Mouse (Mus musculus) skeletal muscle tissue, adult 2 months (tissue): ENCODE data around the gene Gm10799.
"Not testable (repeated sequence)": the region's sequence is repeated elsewhere in the genome, so short reads cannot be mapped to it uniquely, and the experiment has no call there.

Source experiments
- DNase-seq: peaks from one replicate; pipeline ENCODE4 v3.0.0-alpha.2; 2012; ENCODE audit warnings: low read depth, low spot score

The Gm10799 gene

DNA sequence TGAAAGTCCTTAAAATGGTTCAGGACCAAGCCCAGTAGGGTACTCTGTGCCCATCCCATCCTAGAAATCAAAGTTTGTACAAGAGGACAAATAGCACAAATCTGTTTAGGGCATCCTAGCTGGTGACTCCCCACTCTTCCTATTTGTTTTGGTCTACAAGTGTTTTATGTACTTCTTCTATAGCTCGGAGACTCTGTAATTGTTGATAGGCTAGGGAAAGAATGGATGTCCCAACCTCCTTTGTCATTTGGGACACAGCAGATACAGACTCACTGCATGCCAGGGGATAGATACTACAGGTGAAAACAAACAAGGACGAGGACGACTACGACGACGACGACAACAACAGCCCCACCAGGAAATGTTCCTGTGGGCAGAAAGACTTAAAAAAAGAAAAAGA lies at the start of gene Gm10799:
Gene Gm10799 (minus strand): TSS at position 101 of the 400 bp plus-strand sequence.
- DNase-seq = not testable (repeated sequence)

DNA sequence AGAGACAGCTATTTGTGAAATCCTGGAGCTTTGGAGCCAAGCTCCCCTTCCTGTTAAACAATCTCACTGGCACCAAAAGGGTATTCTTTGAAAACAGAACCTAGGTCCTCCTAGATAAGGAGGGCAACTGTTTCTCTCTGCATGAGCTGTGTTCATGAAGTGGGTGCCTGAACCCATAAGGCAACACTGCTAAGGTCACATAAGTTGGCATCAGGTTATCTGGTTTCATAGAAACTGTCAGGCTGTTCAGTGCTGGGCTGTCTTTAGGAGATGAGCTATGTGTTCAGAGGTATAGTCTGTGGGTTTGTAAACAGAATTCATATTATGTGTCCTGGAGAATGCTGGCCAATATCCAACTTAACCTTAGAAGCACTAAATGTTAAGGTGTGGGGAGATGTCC lies 48.8 kb upstream of the Gm10799 start:
- DNase-seq = not testable (repeated sequence)

DNA sequence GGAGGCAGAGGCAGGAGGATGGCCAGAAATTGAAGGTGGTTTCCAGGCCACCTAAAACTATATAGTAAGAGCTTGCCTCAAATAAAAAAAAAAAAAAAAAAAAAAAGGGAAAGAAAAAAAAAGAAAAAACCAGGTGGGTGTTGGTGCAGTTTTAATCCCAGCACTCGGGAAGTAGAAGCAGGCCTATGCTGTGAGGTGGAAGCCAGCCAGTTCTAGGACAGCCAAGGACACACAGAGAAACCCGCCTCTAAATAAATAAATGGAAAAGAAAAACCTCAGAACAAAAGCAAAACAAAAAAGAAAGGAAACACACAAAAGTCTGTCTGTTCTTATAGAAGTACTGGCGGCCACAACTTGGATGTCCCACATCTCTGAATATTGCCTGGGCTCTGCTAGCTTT lies 46.5 kb upstream of the Gm10799 start:
- no peak for DNase-seq

DNA sequence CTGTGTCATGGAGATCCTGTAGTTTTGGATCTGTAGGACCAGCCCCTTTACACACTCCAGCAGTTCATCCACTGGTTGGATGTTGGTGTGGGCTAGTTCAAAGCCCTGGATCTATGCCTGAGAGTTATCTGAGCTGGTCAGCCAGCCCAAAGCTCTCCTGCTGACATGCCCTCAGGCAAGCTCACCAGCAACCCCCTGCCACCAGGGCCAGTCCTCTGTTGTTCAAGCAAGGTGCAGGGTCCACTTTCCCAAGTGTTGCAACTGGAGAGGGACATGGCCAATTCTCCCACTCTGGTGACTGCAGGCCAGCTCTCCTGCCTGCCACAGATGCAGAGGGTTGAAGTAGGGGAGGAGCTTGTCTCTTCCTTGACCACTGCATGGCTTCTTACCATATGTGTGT lies 45.2 kb upstream of the Gm10799 start:
- DNase-seq = not testable (repeated sequence)

GRCm38 (mm10) chr2:104111170-104111797 lies 42.9 kb upstream of the Gm10799 start:
- DNase-seq = not testable (repeated sequence)

DNA sequence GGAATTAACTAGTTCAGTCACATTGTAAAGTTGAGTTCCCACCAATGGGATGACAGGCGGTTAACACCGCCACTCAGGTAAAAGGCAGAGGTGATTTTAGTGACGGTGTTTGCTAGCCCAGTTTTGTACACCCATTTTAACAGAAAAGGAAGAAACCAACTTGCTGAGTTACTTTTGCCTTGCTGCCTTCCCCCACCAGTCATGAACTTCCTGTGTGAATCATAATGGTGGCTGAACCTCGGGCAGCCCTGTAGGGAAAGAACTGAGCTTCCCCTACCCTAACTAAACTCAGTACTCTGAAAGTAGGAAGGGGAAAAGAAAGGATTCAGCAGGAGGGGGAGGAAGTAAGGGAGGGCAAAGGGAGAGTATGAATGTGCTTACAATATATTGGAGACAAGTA lies 41.7 kb upstream of the Gm10799 start:
- DNase-seq = no peak

DNA sequence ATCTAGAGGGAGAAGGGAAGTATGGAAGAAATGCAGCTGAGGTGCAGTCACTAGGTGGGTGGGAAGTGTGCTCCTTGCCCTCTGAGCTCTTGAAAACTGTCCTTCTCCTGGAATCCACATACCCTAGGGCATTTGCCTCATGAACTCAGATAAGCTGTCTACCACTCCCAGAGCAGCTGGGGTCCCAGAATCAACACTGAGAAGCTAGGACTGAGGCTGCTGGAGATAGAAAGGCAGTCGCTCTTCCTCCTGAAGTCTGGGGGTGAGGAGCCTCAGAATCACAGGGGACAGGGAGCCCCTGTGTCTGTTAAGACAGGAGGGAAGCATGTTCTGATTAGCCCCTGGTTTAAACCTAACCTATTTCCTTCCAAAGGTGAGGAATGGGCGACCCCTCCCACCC lies 41.2 kb upstream of the Gm10799 start:
- no peak for DNase-seq

- DNase-seq = not testable (repeated sequence)
Observed at GRCm38 (mm10) chr2:104109021-104109420, 40.7 kb upstream of the Gm10799 start.

DNA sequence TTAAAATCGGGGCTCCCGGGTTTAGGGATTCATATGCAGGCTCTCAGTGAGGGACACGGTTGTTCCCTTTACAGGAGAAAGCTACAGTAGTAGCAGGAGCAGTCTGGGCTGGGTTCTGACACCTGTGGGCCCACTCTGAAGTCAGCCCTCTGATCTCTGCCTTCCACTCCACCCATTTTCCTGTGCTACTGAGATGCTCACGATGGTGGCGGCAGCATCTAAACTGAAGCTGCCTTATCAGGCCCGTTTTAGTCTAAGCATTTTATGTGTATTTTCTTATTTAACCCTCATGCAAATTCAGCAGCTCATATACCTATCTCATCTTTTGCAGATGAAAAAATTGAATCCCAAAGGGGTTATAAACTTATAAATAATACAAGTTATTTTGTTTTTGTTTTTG lies 36.5 kb upstream of the Gm10799 start:
- no peak for DNase-seq

DNA sequence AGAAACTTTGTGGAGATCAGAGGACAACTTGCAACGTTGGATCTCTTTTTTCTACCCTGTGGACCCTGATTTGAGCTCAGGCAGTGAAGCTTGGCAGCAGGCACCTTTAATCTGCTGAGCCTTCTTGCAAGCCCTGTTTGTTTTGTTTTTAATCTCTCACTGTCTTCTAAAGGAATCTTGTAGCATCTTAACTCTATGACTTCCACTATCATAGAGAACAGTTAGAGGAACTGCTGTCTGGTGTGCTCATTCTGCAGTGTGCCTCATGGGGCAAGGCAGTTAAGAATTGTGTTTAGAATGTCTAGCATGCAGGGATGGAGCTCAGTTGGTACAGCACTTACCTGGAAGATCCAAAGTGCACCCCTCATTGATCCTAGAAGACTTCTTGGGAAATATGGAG lies 31.6 kb upstream of the Gm10799 start:
- DNase-seq = no peak

- no peak for DNase-seq
Observed at GRCm38 (mm10) chr2:104099231-104099585, 30.9 kb upstream of the Gm10799 start.

DNA sequence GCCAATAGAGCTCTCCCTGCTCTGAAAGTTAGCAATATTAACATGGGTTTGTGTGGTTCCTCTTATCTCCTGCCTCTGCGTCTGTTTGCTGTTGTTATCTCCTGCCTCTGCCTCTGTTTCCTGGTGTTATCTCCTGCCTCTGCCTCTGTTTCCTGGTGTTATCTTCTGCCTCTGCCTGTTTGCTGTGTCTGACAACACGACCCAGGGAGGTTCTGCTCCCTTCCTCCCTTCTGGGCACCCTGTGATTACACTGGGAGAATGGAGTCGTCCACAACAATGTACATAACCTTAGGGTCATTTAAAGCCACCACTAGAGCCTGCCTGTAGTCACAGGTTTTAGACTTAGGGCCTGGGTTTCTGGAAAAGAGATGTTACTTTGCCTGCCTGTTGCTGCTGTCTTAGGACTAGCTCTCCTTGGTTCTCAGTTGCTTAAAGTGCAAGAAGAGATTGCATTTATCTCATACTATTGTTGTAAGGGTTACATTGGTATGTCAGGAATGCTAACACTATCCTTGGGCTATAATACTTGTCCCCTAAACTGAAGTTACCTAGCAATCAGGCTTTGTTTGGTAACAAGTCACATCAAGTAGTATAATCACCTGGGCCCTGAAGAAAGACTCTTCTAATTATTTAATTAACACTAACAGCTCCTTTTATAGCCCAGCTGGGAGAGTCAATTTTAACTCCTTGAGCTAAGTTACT lies 30.3 kb upstream of the Gm10799 start:
- no peak for DNase-seq

- not testable (repeated sequence) for DNase-seq
Observed at GRCm38 (mm10) chr2:104097396-104097795, 29.0 kb upstream of the Gm10799 start.

DNA sequence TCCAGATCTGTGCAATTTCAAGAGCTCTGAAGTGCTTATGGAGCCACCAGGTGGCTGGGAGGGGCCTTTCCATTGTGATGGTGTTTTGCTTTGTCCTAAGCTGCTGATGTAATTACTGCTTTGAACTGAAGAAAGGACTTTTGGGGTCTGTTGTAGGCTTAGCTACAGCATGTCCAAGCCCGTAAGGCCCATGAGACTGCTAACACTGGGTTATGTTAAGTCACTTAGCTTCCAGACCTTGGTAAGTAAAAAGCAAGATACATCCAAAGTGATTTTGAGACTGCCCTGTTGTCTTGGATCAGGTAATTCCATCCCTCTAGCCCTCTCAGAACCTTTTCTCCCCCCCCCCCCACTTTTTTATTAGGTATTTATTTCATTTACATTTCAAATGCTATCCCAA lies 28.4 kb upstream of the Gm10799 start:
- DNase-seq = not testable (repeated sequence)

GRCm38 (mm10) chr2:104096256-104096655 lies 27.9 kb upstream of the Gm10799 start:
- DNase-seq = no peak

GRCm38 (mm10) chr2:104095741-104096213 lies 27.4 kb upstream of the Gm10799 start, which contains the start of gene Cd59a:
Cd59a (plus strand) TSS chr2:104095801.
- DNase-seq = peak; percentile 48

- no peak for DNase-seq
Observed at GRCm38 (mm10) chr2:104093305-104093704, 25.0 kb upstream of the Gm10799 start.

DNA sequence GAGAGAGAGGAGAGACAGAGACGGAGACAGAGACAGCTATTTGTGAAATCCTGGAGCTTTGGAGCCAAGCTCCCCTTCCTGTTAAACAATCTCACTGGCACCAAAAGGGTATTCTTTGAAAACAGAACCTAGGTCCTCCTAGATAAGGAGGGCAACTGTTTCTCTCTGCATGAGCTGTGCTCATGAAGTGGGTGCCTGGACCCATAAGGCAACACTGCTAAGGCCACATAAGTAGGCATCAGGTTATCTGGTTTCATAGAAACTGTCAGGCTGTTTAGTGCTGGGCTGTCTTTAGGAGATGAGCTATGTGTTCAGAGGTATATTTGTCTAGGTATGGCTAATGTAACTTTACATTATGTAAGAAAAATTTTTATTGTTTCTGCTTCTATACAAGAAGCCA lies 19.2 kb upstream of the Gm10799 start:
- not testable (repeated sequence) for DNase-seq

- DNase-seq = not testable (repeated sequence)
Observed at GRCm38 (mm10) chr2:104084027-104084426, 15.7 kb upstream of the Gm10799 start.

DNA sequence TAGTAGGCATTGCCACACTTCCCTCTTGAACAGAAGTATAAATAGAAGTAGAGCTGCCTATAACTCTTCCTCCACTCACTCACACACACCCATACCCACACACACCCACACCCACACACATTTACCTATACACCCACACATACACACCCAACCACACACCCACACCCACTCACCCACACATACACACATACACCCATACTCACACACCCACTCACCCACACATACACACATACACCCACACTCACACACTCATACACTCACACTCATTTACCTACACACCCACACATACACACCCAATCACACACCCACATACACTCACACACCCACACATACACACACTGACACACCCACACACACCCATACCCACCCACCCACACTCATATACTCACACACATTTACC lies 14.1 kb upstream of the Gm10799 start:
- no peak for DNase-seq

DNA sequence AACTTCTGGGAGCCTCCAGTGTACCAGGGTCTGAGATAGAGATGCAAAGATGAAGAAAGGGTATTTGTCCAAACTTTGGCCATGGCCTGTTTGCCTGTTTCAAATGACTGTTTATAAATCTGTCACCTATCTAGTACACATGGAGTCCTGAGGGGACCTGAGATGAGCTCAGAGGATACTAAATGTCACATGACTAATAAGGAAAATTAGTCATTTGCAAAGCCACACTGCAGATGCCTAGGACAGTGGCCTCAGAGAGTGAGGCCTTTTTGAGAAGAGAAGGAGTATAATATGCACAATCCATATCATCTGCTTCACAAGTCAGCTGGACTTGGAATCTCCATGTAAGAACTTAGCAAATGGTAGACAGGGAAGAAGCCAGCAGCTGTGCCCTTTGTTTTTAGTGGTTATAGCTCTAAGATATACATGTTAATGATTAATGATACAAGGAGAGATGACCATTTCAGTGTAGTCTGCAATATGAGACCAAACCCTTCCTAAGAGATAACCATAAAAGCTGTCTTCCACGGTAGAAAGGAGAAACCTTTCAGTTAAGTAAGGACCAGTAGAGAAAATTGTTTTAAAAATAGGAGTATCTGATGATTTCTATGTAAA lies 13.2 kb upstream of the Gm10799 start:
- not testable (repeated sequence) for DNase-seq

- DNase-seq = not testable (repeated sequence)
Observed at GRCm38 (mm10) chr2:104078285-104078684, 9.9 kb upstream of the Gm10799 start.
